Mouse (Mus musculus): ENCODE measurements at regions not wholly inside any gene's neighbourhood (a gene's known extent, or its start where the extent isn't known, plus 50 kb on each side); places are given as distances from the start of the nearest gene placed in this dataset.

DNA sequence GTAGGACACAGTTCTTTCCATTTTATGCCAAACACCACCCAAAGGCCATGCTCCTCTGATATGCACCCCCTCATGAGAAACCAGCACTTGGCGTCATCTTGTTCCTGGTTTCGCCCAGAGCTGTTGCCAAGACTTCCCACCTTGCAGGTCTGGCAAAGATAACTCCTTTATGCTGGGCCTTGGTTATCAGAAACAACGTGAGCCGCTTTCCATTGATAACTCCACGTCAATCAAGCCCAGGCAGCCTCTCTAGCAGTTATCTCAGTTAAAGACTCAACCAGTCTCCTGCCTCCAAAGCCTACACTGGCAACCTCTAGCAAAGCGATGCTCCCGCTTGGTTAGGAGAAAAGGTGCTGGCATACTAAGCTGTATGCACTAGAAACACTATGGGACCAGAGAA is 124.2 kb upstream of the Parp11 start:
- TF ChIP-seq GATA1 (IDR thresholded peaks at IDR 0.05; ENCODE audit: borderline replicate concordance, low read length) (no peak), FLI1 (IDR thresholded peaks at IDR 0.05; ENCODE audit: low read length) (no peak)

All from megakaryocyte, embryonic 14.5 days (primary cell).